Comparison of ENCODE assay signal across 23 mouse cellular contexts in genomic region chr9:14350787-14351186, GRCm38 (mm10).
"Had no signal": no experiment of that assay in that cellular context is flagged by ENCODE, and none has a peak within 500 bp of the region (broad histone marks: within the 10 kb centered on the region; RNA-seq: fewer than 3 reads in every experiment).

No protein-coding gene starts in this region.

- H3K9me3 ChIP-seq: heart, embryonic 10.5 days; heart, embryonic 12.5 days; intestine, embryonic 15.5 days; limb, embryonic 10.5 days; limb, embryonic 12.5 days had no signal

- H3K4me3 ChIP-seq: heart, embryonic 10.5 days; heart, embryonic 12.5 days; intestine, embryonic 15.5 days; layer of hippocampus, adult 2 months; left cerebral cortex, adult 2 months; limb, embryonic 10.5 days; limb, embryonic 12.5 days had no signal

- H3K36me3 ChIP-seq: heart, embryonic 10.5 days; heart, embryonic 12.5 days; intestine, embryonic 15.5 days; limb, embryonic 10.5 days; limb, embryonic 12.5 days had no signal

- H3K4me1 ChIP-seq: heart, embryonic 10.5 days; heart, embryonic 12.5 days; intestine, embryonic 15.5 days; limb, embryonic 10.5 days; limb, embryonic 12.5 days had no signal

- H3K4me2 ChIP-seq: heart, embryonic 12.5 days; hindbrain, embryonic 14.5 days; intestine, embryonic 15.5 days; limb, embryonic 12.5 days; liver, embryonic 11.5 days had no signal

- H3K27ac ChIP-seq: heart, embryonic 10.5 days; hindbrain, embryonic 14.5 days; intestine, embryonic 15.5 days; layer of hippocampus, adult 2 months; left cerebral cortex, adult 2 months; limb, embryonic 10.5 days; limb, embryonic 12.5 days had no signal

- H3K9ac ChIP-seq: heart, embryonic 12.5 days; hindbrain, embryonic 14.5 days; intestine, embryonic 15.5 days; limb, embryonic 12.5 days had no signal

- ATAC-seq: hindbrain, embryonic 16.5 days; inflammation-experienced regulatory T-cells, adult 6 months; intestine, embryonic 15.5 days; intestine, postnatal 0 days had no signal

- DNase-seq: gastrocnemius, postnatal 14 days; gastrocnemius, postnatal 36 days; heart, adult 18-20 months; heart, postnatal 10 days; heart, postnatal 4 days; kidney, adult 18-20 months; kidney, adult 8-10 months; kidney, postnatal 10 days; kidney, postnatal 25 days; kidney, postnatal 4 days; liver had no signal

- H3K27me3 ChIP-seq: heart, embryonic 12.5 days; intestine, embryonic 15.5 days; limb, embryonic 12.5 days had no signal
